Mouse (Mus musculus) Patski (cell line): ENCODE data around the gene Nms. TPM values are rescaled to one million over a fixed set of nuclear protein-coding genes. Genes with fewer than 3 reads are reported as not detected.
A peak's percentile ranks its signal among the peaks of the same experiment; 100 is the strongest.

ENCODE experiments used
- ATAC-seq: fragments of 100-300 bp; one replicate; pipeline ENCODE4 v1.8.0; 2021
- CTCF ChIA-PET: fragments of 350-600 bp; sonication (Branson Sonifier 250); formaldehyde crosslinking; loops from one replicate; lab custom pipeline; 2022; ENCODE audit warnings: inconsistent platforms; lab: Charles Lee
- POLR2A ChIA-PET: fragments of 350-600 bp; sonication (Branson Sonifier 250); formaldehyde crosslinking; loops from one replicate; lab custom pipeline; 2022; ENCODE audit warnings: antibody characterized with exemption, inconsistent platforms; lab: Charles Lee
- DNase-seq: peaks from one replicate; pipeline ENCODE4 v3.0.0-alpha.2; 2011; ENCODE audit warnings: low read depth, low spot score
- H3K27me3 ChIP-seq: fragments of 371-371 bp; one replicate; pipeline ENCODE4 v1.5.1; 2021
- CTCF ChIP-seq: fragments of 100-300 bp; IDR thresholded peaks from one replicate; pipeline ENCODE4 v1.5.1; 2021
- in situ Hi-C: fragments of 300-500 bp; cut with MboI; formaldehyde crosslinking; loops from 3 replicates; pipeline ENCODE4 v1.11.1; 2018; ENCODE audit warnings: low pct_unique_long_range_greater_than_20kb, mixed read lengths
- polyA plus RNA-seq: library from polyadenylated mRNA; unstranded; gene quantifications from one replicate; pipeline ENCODE4 v1.2.3, GENCODE M21; 2021

Nms gene
- not detected for polyA plus RNA-seq

DNA sequence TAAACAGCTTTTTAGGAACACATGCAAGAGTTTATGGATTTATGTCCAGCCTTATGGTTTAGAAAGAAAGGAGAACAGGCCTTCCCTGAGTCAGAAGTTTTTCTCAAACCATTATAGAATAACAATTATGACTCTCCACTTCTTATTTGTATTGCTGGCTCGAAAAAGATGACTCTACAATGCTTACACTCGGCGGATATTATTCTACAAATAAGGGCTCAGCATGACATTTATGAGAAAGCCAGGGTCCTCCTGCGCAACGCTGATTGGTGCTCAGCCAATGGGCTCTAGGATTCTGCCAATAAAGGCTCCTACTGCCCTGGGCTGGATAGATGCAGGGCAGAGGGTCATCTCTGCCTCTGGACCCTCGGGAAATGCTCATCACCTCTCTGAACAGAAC is at the start of gene Nms:
TSS of gene Nms (plus strand) at position 301 of the 400 bp plus-strand sequence.
- no peak for DNase-seq

DNA sequence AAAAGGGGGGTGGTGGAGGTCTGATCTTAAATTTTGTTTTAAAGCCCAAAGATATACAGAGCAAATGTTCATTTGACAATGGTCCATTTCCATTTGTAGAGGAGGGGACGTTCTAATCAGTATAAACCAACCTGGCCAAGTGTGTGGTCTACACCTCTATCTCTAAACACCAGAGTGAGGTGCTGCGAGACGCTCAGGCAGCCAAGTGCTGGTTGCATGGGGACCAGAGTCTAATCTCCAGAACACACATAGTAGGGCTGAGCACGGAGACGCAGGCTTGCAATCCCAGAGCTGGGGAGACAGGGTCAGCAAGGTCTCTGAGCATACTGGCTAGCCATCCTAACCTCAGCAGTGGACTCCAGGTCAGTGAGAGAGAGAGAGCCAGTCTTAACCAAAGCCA is 47.5 kb upstream of the Nms start:
- in situ Hi-C loops, result no loop called here
- POLR2A ChIA-PET, result no interaction called here
- no peak for DNase-seq
- ATAC-seq, result no peak
- CTCF ChIA-PET, result no interaction called here
- H3K27me3 ChIP-seq, result no peaks in the 10 kb centered on the region
- TF ChIP-seq CTCF, result no peak

More for the DNA sequence above, at the start of gene Nms:
- H3K27me3 ChIP-seq, result peaks cover 28% of the 10 kb centered on the region
- no peak for ATAC-seq
- CTCF ChIA-PET, result no interaction called here
- in situ Hi-C loops, result no loop called here
- POLR2A ChIA-PET, result no interaction called here
- TF ChIP-seq CTCF, result no peak

GRCm38 (mm10) chr1:38893081-38893480 is 45.9 kb upstream of the Nms start:
- ChIA-PET CTCF (interaction anchor here (0.6 kb wide), 1 partner anchor 653 kb away, joined by 3 read pairs; no protein-coding TSS in a partner anchor), POLR2A (no interaction called here)
- in situ Hi-C loops, result no loop called here
- DNase-seq, result no peak
- no peaks in the 10 kb centered on the region for H3K27me3 ChIP-seq
- no peak for ATAC-seq
- no peak for TF ChIP-seq CTCF

DNA sequence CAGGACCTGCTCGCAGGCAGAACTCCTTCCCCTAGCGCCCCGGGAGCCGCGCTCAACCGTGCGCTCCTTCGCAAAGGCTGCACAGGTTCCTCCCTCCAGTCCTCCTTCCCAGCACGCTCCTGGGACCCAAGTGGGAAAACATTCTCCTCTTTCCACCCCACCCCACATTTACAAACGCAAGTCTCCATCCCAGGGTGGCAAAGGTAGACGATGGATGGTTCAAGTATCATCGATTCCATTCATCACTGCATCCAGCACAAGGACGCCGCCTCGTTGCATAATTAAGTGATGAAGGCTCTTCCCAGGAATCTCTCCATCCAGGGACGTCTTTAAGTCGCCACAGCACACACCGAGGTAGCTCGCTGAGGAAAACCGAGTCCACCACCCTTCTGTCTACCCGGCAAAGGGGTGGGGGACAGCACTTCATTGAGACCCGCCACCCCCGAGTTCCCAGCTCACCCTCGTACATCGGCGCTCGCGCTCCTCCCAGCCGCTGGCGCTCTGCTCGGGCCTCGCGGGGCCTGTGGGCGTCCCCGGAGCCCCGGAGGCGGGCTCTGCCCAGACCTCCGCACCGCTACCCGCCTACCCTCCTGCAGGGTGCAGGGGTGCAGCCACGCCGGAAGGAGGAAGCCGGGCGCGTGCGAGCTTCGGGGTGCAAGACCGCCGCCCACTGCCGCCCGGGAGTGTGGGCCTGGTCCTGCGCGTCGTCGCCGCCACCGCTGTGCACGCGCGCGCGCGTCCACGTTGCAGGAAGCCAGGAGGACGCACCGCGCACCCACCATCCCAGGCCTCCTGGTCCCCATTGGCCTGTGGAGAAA is 41.3 kb upstream of the Nms start, which contains the start of gene Chst10:
TSS of gene Chst10 (minus strand) at position 731 of the 818 bp plus-strand sequence.
- in situ Hi-C loops, result no loop called here
- ChIA-PET POLR2A (no interaction called here), CTCF (no interaction called here)
- no peak for DNase-seq
- peak; percentile 71 for ATAC-seq
- TF ChIP-seq CTCF, result no peak
- peaks cover under 1% of the 10 kb centered on the region for H3K27me3 ChIP-seq

DNA sequence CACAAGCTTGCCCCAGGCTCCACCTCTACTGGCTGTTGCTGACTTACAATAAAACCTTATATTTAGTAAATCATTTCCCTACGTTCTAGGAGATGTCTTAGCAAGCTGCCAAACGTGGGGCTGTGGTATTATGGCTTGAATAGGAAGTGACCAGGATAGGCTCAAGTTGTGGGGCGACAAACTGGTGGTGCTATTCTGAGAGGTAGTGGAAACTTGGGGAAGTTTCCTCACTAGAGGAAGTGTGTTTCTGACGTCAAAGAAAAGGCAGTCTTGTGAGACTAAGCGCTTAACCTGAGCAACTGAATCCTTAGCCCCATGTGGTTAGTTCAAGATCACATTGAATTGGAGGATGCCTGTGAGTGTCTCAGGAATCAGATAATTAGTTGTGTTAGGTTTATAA is 36.4 kb upstream of the Nms start:
- in situ Hi-C loops, result no loop called here
- ChIA-PET POLR2A (no interaction called here), CTCF (interaction anchor here (0.7 kb wide), 1 partner anchor 34 kb away, joined by 3 read pairs; no protein-coding TSS in a partner anchor)
- DNase-seq, result no peak
- peaks cover 17% of the 10 kb centered on the region for H3K27me3 ChIP-seq
- TF ChIP-seq CTCF, result no peak
- no peak for ATAC-seq

DNA sequence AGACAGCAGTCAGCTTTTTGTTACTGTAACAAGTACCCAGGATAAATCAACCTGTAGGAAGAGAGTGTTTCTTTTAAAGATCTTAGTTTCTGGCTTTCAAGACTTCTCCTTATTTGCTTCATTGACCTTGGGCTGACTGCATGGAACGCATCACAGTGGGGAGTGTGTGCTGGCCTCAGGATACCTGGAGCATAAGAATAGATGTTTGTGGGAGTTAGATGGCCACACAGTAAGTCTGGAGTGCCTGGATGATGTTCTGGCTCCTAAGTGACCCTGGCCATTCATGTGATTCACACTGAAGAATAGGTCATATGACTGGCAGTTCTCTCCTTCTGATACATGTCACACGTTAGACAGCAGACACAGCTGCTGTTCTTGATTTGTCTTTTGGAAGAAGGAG is 35.0 kb upstream of the Nms start:
- H3K27me3 ChIP-seq, result peaks cover 21% of the 10 kb centered on the region
- no peak for TF ChIP-seq CTCF
- in situ Hi-C loops, result no loop called here
- ChIA-PET POLR2A (no interaction called here), CTCF (no interaction called here)
- DNase-seq (no peak), ATAC-seq (no peak)

- ChIA-PET POLR2A (no interaction called here), CTCF (no interaction called here)
- ATAC-seq, result no peak
- no peak for TF ChIP-seq CTCF
- in situ Hi-C loops, result no loop called here
- peaks cover 40% of the 10 kb centered on the region for H3K27me3 ChIP-seq
- no peak for DNase-seq
Measured at GRCm38 (mm10) chr1:38928996-38929395, 10.0 kb upstream of the Nms start.

- in situ Hi-C loops, result no loop called here
- CTCF ChIA-PET, result no interaction called here
- no peak for ATAC-seq
Measured at GRCm38 (mm10) chr1:38929468-38929867, 9.5 kb upstream of the Nms start.

DNA sequence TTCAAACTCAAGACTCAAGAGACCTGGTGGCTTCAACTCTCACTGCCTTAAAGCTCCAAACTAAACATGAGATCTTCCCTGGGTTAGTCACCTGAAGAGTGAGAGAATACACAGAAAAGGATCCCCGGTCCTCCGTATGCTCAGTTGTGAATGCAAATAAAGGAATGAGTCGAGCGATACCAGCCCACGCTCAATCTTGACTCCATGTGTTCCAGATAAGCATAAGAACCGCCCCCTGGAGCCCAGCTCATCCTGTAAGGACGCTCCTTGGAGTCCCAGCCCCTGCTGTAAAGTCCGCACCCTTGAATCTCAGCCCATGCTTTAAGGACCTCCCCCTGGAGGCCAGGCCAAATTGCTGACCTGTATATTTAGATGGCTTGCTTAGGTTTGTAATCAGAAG is 8.2 kb upstream of the Nms start:
- ATAC-seq (no peak), DNase-seq (no peak)
- ChIA-PET POLR2A (no interaction called here), CTCF (no interaction called here)
- peaks cover 30% of the 10 kb centered on the region for H3K27me3 ChIP-seq
- no peak for TF ChIP-seq CTCF
- in situ Hi-C loops, result no loop called here

More at GRCm38 (mm10) chr1:38929468-38929867, 9.5 kb upstream of the Nms start:
- H3K27me3 ChIP-seq, result peaks cover 36% of the 10 kb centered on the region
- POLR2A ChIA-PET, result no interaction called here
- TF ChIP-seq CTCF, result no peak
- DNase-seq, result no peak

- peak; percentile 58 for TF ChIP-seq CTCF
- DNase-seq (no peak), ATAC-seq (no peak)
- ChIA-PET CTCF (interaction anchor here (0.6 to 1.4 kb wide), 2 partner anchors 72 to 136 kb away, joined by 3 to 4 read pairs; no protein-coding TSS in a partner anchor), POLR2A (interaction anchor here (0.7 kb wide), 1 partner anchor 1303 kb away, joined by 5 read pairs; no protein-coding TSS in a partner anchor)
- in situ Hi-C loops, result no loop called here
- peaks cover 15% of the 10 kb centered on the region for H3K27me3 ChIP-seq
Measured at GRCm38 (mm10) chr1:38934668-38935067, 4.3 kb upstream of the Nms start.

DNA sequence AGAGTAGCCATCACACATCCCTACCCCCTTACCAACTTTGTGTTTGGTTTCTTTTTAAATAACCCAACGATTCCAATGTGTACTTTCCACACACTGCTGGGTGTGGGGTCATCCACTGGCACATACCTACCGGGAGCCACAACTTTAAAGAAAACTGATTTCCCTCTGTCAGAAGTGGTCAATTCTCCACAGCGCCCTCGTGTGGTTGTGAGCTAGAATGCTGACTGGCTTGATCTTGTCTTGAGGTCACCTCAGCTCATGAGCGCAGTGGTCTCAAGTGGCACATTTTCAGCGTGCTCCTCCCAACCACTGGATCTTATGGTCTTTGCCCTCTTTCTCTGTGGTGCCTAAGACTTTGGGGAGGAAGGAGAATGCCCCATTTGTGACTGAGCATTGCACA is 2.2 kb upstream of the Nms start:
- ChIA-PET POLR2A (no interaction called here), CTCF (interaction anchor here (0.6 to 0.9 kb wide), 2 partner anchors 34 to 66 kb away, joined by 3 read pairs; no protein-coding TSS in a partner anchor)
- H3K27me3 ChIP-seq, result peaks cover 22% of the 10 kb centered on the region
- peak; percentile 75 for TF ChIP-seq CTCF
- DNase-seq, result no peak
- in situ Hi-C loops, result no loop called here
- no peak for ATAC-seq
